Mouse (Mus musculus): ENCODE data around the gene Olfr700.
"Not testable (repeated sequence)": the region's sequence is repeated elsewhere in the genome, so short reads cannot be mapped to it uniquely, and the experiment has no call there.

Gene Olfr700

GRCm38 (mm10) chr7:106808734-106809133, at the start of gene Olfr700:
Gene Olfr700 (minus strand): TSS chr7:106808834.
- DNase-seq (ENCODE audit: low spot score): no peak

GRCm38 (mm10) chr7:106843060-106843459, 34.4 kb upstream of the Olfr700 start, which contains the start of gene Olfr703:
Gene Olfr703 (plus strand): TSS chr7:106843360.
- DNase-seq (ENCODE audit: low spot score): no peak

- no peak for DNase-seq (ENCODE audit: low spot score)
Measured at GRCm38 (mm10) chr7:106833793-106834192, 25.2 kb upstream of the Olfr700 start, which contains the start of gene Olfr702. Gene Olfr702 (minus strand): TSS chr7:106833893.

GRCm38 (mm10) chr7:106818414-106818813, 9.8 kb upstream of the Olfr700 start:
- no peak for DNase-seq (ENCODE audit: low spot score)

- no peak for DNase-seq (ENCODE audit: low spot score)
Measured at GRCm38 (mm10) chr7:106815775-106816174, 7.1 kb upstream of the Olfr700 start.

GRCm38 (mm10) chr7:106813829-106814228, 5.2 kb upstream of the Olfr700 start, which contains the start of gene Olfr701:
Gene Olfr701 (plus strand): TSS chr7:106814129.
- DNase-seq (ENCODE audit: low spot score): no peak

- DNase-seq (ENCODE audit: low spot score): no peak
Measured at GRCm38 (mm10) chr7:106793098-106793497, 15.5 kb downstream of the Olfr700 start, which contains the start of gene Olfr699. Gene Olfr699 (minus strand): TSS chr7:106793198.

- DNase-seq (ENCODE audit: low spot score): no peak
Measured at GRCm38 (mm10) chr7:106788330-106788729, 20.3 kb downstream of the Olfr700 start.

- not testable (repeated sequence) for DNase-seq (ENCODE audit: low spot score)
Measured at GRCm38 (mm10) chr7:106761008-106761407, 47.6 kb downstream of the Olfr700 start.

GRCm38 (mm10) chr7:106758800-106759199, 49.8 kb downstream of the Olfr700 start:
- DNase-seq (ENCODE audit: low spot score): no peak

Measured in layer of hippocampus, adult 9-10 months (tissue).